Mouse (Mus musculus) C2C12 (cell line): ENCODE results near the gene Rbl1.

Source experiments
- CTCF ChIP-seq: IDR thresholded peaks from one replicate; pipeline ENCODE4 v1.5.1; 2011; ENCODE audit not compliant: control insufficient read depth, insufficient read depth, insufficient read length
- USF1 ChIP-seq: IDR thresholded peaks from one replicate; pipeline ENCODE4 v1.6.1; 2011; ENCODE audit warnings: low read depth, mild to moderate bottlenecking, control low read depth, moderate library complexity

GRCm38 (mm10) chr2:157135529-157136120 lies 68.7 kb downstream of the Rbl1 start:
- TF ChIP-seq CTCF = no peak
- no peak for TF ChIP-seq USF1
